Mouse (Mus musculus) spleen, adult 2 months (tissue): Measurements from ENCODE around the gene Limd1. TPM values are rescaled to one million over a fixed set of nuclear protein-coding genes. Genes with fewer than 3 reads are reported as not detected.

Experiments
- DNase-seq, 2 experiments: peaks; one replicate each; pipeline versions ENCODE4 v3.0.0 to v3.0.0-alpha.2; 2012 to 2021; ENCODE audit warnings: low spot score in 2 of 2, low read depth in 1 of 2
- H3K27ac ChIP-seq: fragments of 200-500 bp; 2 replicates; pipeline ENCODE4 v1.5.1; 2012; ENCODE audit warnings: low read length, inconsistent platforms; ENCODE audit not compliant: insufficient read depth
- H3K27me3 ChIP-seq: fragments of 200-500 bp; 2 replicates; pipeline ENCODE4 v1.6.1; 2012; ENCODE audit warnings: mild to moderate bottlenecking, moderate library complexity, low read length, inconsistent platforms; ENCODE audit not compliant: control insufficient read depth, insufficient read depth
- H3K36me3 ChIP-seq: fragments of 200-500 bp; 2 replicates; pipeline ENCODE4 v1.6.1; 2012; ENCODE audit warnings: mild to moderate bottlenecking, low read length, inconsistent platforms; ENCODE audit not compliant: control insufficient read depth, insufficient read depth
- H3K4me1 ChIP-seq: fragments of 200-500 bp; 2 replicates; pipeline ENCODE4 v1.6.1; 2011; ENCODE audit warnings: inconsistent platforms; ENCODE audit not compliant: control insufficient read depth, insufficient read depth, insufficient read length
- H3K4me3 ChIP-seq: fragments of 200-500 bp; 2 replicates; pipeline ENCODE4 v1.5.1; 2011; ENCODE audit warnings: mild to moderate bottlenecking, inconsistent platforms; ENCODE audit not compliant: insufficient read depth, insufficient read length; ENCODE audit errors: extremely low read depth
- CTCF ChIP-seq: fragments of 200-500 bp; IDR thresholded peaks from 2 replicates; pipeline ENCODE4 v1.5.1; 2011; ENCODE audit warnings: mild to moderate bottlenecking, inconsistent platforms; ENCODE audit not compliant: insufficient read depth, insufficient read length, insufficient replicate concordance; ENCODE audit errors: extremely low read depth
- POLR2A ChIP-seq: fragments of 200-500 bp; IDR thresholded peaks from 2 replicates; pipeline ENCODE4 v1.6.1; 2011; ENCODE audit warnings: low read depth, low read length, inconsistent platforms
- WGBS: fragments of 180-500 bp; shearing (Covaris S2); methylation state at CpG from one replicate; pipeline ENCODE4 v1.1.7; 2018; 5-methylcytosine and 5-hydroxymethylcytosine counted together
- polyA plus RNA-seq: library from polyadenylated mRNA; depleted of rRNA; stranded (reverse); fragments of >200 nt; gene quantifications from 2 replicates; pipeline ENCODE4 v1.2.3, GENCODE M21; 2012

Gene Limd1
- polyA plus RNA-seq, 1 experiment, result 45.1 TPM

DNA sequence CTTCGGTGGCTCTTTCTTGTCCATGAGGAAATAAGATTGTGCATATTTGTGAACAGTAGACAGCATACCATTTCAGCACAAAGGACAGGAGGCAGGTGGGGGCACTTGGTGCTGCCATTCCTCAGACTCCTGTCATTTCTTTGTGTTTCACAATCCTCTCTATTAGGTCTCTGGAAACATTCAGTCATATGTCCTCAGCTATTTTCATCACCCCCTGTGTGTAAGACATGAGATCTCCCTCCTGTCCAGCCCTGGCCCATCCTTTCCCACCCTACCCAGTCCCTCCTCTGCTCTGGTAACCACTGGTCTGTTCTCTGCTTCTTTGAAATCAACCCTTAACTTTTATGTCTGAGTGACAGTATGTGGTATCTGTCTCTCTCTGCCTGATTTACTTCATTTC, 5.1 kb downstream of the Limd1 start:
- TF ChIP-seq CTCF (no peak), POLR2A (no peak)
- peaks cover 27% of the 10 kb centered on the region for H3K4me1 ChIP-seq
- WGBS, result 100% methylated on average over 1 of the region's 1 CpGs

DNA sequence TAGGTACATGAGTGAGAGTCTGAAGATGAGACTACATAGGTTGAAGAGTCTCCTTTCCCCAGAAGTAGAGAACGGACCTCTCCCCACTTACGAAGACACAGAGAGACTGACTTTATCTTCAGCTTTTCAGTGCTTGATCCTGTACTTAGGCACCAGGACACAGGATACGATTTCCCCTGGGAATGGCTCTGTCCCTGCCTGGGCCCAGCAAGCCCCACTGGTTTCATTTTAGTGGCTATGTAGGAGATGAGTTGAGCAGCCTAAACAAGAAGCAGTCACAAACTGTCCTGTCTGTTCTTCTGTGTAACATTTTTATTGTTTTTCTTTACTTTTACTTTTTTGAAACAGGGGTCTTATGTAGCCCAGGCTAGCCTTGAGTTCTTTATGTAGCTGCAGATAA, 6.3 kb downstream of the Limd1 start:
- 95% methylated on average over 3 of the region's 3 CpGs for WGBS

More for the DNA sequence above, 5.1 kb downstream of the Limd1 start:
- H3K36me3 ChIP-seq, result peaks cover 12% of the 10 kb centered on the region
- no peaks in the 10 kb centered on the region for H3K27me3 ChIP-seq
- DNase-seq, result no peak
- no peak overlapping the region for H3K4me3 ChIP-seq
- no peak overlapping the region for H3K27ac ChIP-seq

DNA sequence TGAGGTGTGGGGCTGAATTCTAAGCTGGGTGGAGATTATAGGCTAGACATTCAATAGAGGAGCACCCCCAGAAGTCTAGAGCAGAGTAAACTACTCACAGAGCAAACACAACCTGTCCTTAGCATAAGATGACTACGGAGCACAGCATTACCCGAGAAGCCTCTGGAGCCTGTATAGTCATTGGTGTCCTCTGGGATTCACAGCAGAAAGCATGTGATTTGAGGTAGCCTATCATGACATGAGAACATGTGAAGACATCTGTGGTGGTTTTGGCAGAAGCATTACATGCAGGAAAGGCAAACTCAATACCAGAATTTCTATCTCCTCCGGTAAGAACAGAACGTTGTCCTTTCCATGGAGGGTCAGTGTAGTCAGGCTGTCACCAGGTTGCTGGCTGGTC, 7.1 kb downstream of the Limd1 start:
- Histone ChIP-seq H3K27me3 (no peaks in the 10 kb centered on the region), H3K4me1 (peaks cover 32% of the 10 kb centered on the region), H3K4me3 (no peak overlapping the region), H3K36me3 (peaks cover 13% of the 10 kb centered on the region), H3K27ac (no peak overlapping the region)
- DNase-seq, result no peak
- no peak for TF ChIP-seq POLR2A
- TF ChIP-seq CTCF, result no peak
- WGBS, result 90% methylated on average over 4 of the region's 4 CpGs

More for the DNA sequence above, 6.3 kb downstream of the Limd1 start:
- H3K27ac ChIP-seq, result no peak overlapping the region
- H3K4me3 ChIP-seq, result no peak overlapping the region
- no peaks in the 10 kb centered on the region for H3K27me3 ChIP-seq
- DNase-seq, result no peak
- H3K4me1 ChIP-seq, result peaks cover 31% of the 10 kb centered on the region
- peaks cover 13% of the 10 kb centered on the region for H3K36me3 ChIP-seq
- TF ChIP-seq CTCF, result no peak
- no peak for TF ChIP-seq POLR2A

DNA sequence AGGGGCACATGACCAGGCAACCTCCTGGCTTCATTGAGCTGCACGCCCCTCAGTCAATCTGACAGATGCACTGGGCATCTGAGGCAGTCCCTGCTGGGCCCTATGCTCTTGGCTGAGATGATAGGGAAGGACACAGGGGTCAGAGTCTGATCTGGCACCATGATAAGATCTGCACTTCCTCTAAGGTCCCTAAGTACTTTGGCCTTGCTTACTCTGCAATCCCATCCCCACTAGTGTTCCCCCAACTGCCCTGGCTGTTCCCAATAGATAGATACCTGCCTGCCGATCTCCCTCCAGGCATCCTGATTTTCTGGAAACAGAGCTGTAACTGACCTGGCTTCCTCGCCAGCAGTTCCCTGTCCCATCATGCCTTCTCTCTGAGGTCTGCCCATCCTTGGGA, 8.1 kb downstream of the Limd1 start:
- Histone ChIP-seq H3K27ac (no peak overlapping the region), H3K27me3 (no peaks in the 10 kb centered on the region), H3K4me1 (peaks cover 37% of the 10 kb centered on the region), H3K36me3 (peaks cover 11% of the 10 kb centered on the region), H3K4me3 (no peak overlapping the region)
- DNase-seq, result no peak
- TF ChIP-seq CTCF (no peak), POLR2A (no peak)
- WGBS, result 91% methylated on average over 3 of the region's 3 CpGs

DNA sequence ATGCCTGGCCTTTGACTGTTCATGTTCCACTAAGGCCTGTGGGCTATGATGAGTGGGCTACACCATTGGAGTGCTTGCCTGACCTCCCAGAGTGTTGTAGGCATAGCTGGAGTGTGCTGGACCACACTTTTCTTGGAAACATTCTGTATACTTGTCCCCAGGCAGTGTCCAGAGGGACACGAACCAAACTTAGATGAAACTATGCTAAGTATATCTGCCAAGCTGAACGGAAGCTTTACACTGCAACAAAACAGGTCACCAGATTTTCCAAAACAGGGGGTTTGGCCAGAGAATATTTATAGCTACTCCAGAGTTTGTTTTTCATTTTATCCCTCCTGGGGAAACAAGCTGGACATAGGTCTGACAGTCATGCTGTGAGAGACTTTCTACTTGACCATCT, 10.6 kb downstream of the Limd1 start:
- peaks cover 33% of the 10 kb centered on the region for H3K4me1 ChIP-seq
- H3K27me3 ChIP-seq, result no peaks in the 10 kb centered on the region
- H3K27ac ChIP-seq, result peak overlapping the region; percentile 45
- H3K4me3 ChIP-seq, result no peak overlapping the region
- no peak for DNase-seq
- TF ChIP-seq CTCF, result no peak
- WGBS, result 49% methylated on average over 2 of the region's 2 CpGs
- peaks cover 7% of the 10 kb centered on the region for H3K36me3 ChIP-seq

DNA sequence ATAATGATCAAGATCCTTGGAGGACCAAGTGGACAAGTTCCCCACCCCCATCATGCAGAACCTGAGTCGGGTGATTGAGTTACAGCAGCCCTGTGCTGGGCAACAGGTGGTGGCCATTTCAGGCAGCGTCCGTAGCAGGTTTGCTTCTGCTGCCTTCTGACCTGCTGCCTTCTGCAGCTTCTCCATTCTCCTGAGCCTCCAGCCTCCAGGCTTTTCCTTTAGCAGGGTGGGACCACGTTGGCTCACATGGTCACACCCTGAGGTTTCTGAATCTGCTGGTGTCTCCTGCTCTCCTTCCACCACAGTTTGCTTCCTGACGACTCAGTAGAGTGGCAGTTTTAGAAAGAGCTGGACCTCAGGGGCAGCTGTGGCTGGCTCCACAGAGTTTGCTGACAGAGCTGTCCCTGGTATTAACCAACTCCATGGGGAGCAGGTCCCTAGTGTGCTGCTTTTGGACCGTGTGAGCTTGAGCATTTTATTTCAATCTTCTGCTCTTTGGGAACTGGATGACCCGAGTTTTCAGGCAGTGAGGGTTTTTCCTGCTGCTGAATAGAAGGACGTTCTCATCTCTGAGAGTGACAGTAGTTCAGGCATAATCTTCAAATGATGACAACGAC, 11.3 kb downstream of the Limd1 start:
- TF ChIP-seq POLR2A, result no peak
- no peak for TF ChIP-seq CTCF
- peaks cover 33% of the 10 kb centered on the region for H3K4me1 ChIP-seq
- WGBS, result 65% methylated on average over 9 of the region's 9 CpGs
- no peak overlapping the region for H3K4me3 ChIP-seq
- H3K27me3 ChIP-seq, result no peaks in the 10 kb centered on the region
- H3K27ac ChIP-seq, result no peak overlapping the region
- DNase-seq, result no peak
- H3K36me3 ChIP-seq, result peaks cover 4% of the 10 kb centered on the region

DNA sequence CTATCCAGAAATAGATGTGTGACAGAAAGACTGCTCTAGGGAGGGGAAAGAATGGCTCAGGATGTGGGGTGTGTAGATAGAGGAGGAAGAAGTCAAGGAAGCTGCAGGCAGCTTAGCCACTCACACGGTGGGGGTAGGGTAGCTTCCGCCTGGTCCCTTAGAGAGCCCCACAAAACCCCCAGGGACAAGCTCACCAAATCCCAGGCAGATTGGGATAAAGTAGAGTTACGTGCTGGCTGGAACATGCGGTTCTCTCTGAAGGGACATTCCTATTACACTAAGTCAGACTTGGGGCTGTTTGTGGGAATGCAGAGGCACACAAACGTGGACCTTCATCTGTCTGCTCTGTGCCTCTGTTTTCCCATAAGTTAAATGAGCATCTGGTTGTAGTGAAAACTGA, 12.4 kb downstream of the Limd1 start:
- Histone ChIP-seq H3K27ac (no peak overlapping the region), H3K4me3 (no peak overlapping the region), H3K36me3 (0 out of 2 replicates have a peak, but pooled peaks cover 3% of the 10 kb centered on the region), H3K4me1 (peaks cover 29% of the 10 kb centered on the region), H3K27me3 (no peaks in the 10 kb centered on the region)
- no peak for TF ChIP-seq CTCF
- TF ChIP-seq POLR2A, result no peak
- DNase-seq, result no peak
- 42% methylated on average over 5 of the region's 5 CpGs for WGBS
